Mouse (Mus musculus): Measurements from ENCODE around the gene S100g.
A peak's percentile ranks its signal among the peaks of the same experiment; 100 is the strongest.

Gene S100g

DNA sequence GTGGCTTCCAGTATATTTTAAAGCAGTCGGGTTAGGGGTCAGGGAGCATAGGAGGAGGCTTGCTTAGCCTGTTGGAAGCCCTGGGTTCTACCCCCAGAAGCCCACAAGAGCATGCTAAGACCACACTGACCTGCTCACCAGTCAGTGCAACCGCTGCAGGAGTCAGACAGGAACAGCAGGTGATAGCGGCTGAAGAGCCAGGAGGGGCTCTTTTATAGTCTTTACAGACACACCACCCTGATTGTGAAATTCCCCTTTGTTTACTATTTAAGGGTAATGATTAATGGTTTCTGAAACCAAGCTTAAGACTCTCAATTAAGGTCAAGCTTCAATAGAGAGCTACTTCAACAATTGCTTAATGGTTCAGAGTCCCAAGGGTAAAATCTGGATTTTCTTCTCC is at the start of gene S100g:
Gene S100g, minus strand, starts transcription at position 217 of the 400 bp plus-strand sequence.
- no peaks in the 10 kb centered on the region for H3K27me3 ChIP-seq (ENCODE audit: insufficient read depth, low read length)
- TF ChIP-seq POU5F1 (IDR thresholded peaks at IDR 0.05; ENCODE audit: borderline replicate concordance, low read length) (no peak), NANOG (IDR thresholded peaks at IDR 0.05; ENCODE audit: borderline replicate concordance, low read length) (no peak), CTCF (conservative IDR thresholded peaks at IDR 0.05; ENCODE audit: low read length) (no peak)

GRCm38 (mm10) chrX:162992121-162992520 is 27.7 kb upstream of the S100g start:
- TF ChIP-seq POU5F1 (IDR thresholded peaks at IDR 0.05; ENCODE audit: borderline replicate concordance, low read length): no peak
- Histone ChIP-seq H3K27me3 (ENCODE audit: insufficient read depth, low read length) (no peaks in the 10 kb centered on the region), H3K36me3 (ENCODE audit: insufficient read depth, low read length) (0 out of 2 replicates have a peak, but pooled peaks cover 2% of the 10 kb centered on the region), H3K4me3 (replicated peaks; ENCODE audit: low read length) (no peak overlapping the region), H3K4me1 (replicated peaks; ENCODE audit: low read depth, low read length) (no peaks in the 10 kb centered on the region), H3K9me3 (ENCODE audit: low read length) (peaks cover 19% of the 10 kb centered on the region)

More for the DNA sequence above, at the start of gene S100g:
- Histone ChIP-seq H3K4me1 (replicated peaks; ENCODE audit: low read depth, low read length) (peaks cover 9% of the 10 kb centered on the region; the same call in 1 of the 2 replicates), H3K9me3 (ENCODE audit: low read length) (no peaks in the 10 kb centered on the region), H3K4me3 (replicated peaks; ENCODE audit: low read length) (no peak within 1 kb of the TSS), H3K36me3 (ENCODE audit: insufficient read depth, low read length) (no peaks in the 10 kb centered on the region)

- TF ChIP-seq CTCF (conservative IDR thresholded peaks at IDR 0.05; ENCODE audit: low read length) (no peak), POU5F1 (IDR thresholded peaks at IDR 0.05; ENCODE audit: borderline replicate concordance, low read length) (no peak), NANOG (IDR thresholded peaks at IDR 0.05; ENCODE audit: borderline replicate concordance, low read length) (no peak)
- Histone ChIP-seq H3K4me1 (replicated peaks; ENCODE audit: low read depth, low read length) (no peaks in the 10 kb centered on the region), H3K4me3 (replicated peaks; ENCODE audit: low read length) (no peak overlapping the region), H3K36me3 (ENCODE audit: insufficient read depth, low read length) (0 out of 2 replicates have a peak, but pooled peaks cover 2% of the 10 kb centered on the region), H3K27me3 (ENCODE audit: insufficient read depth, low read length) (no peaks in the 10 kb centered on the region), H3K9me3 (ENCODE audit: low read length) (peaks cover 27% of the 10 kb centered on the region)
These were observed 27.0 kb upstream of the S100g start for GRCm38 (mm10) chrX:162991396-162991795.

DNA sequence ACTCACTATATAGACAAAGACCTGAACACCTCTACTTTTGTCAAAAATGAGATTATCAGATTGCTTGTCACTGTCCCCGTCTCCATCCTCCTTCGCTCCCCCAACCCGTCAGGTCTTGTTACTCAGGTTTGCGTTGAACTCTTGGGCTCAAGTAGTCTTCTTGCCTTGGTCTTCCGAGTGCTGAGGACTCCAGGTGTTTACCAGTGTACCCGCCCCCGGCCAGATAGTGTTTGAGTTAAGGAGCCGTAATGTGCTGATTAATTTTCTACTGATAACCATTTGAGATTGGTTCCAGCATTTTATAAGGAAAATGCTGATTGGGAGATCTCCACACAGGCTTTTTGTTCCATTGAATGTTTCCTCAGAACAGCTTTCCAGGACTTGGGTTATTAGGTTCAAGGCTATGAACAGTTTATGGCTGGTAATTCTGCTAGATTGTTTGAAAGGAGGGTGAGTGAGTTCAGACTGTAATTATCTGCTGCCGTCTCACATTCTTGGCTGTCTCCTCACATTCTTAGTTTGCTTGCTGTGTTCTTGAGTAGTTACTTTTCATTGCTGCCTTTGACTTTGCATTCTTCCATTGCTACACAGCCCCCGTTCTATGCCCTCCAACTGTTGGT is 22.6 kb upstream of the S100g start:
- Histone ChIP-seq H3K4me1 (replicated peaks; ENCODE audit: low read depth, low read length) (no peaks in the 10 kb centered on the region), H3K9me3 (ENCODE audit: low read length) (peaks cover 36% of the 10 kb centered on the region), H3K36me3 (ENCODE audit: insufficient read depth, low read length) (peaks cover 6% of the 10 kb centered on the region; the same call in 1 of the 2 replicates), H3K4me3 (replicated peaks; ENCODE audit: low read length) (no peak overlapping the region), H3K27me3 (ENCODE audit: insufficient read depth, low read length) (no peaks in the 10 kb centered on the region)
- TF ChIP-seq NANOG (IDR thresholded peaks at IDR 0.05; ENCODE audit: borderline replicate concordance, low read length) (no peak), POU5F1 (IDR thresholded peaks at IDR 0.05; ENCODE audit: borderline replicate concordance, low read length) (no peak), CTCF (conservative IDR thresholded peaks at IDR 0.05; ENCODE audit: low read length) (no peak)

GRCm38 (mm10) chrX:162976194-162976593 is 11.8 kb upstream of the S100g start:
- Histone ChIP-seq H3K36me3 (ENCODE audit: insufficient read depth, low read length) (peaks cover 13% of the 10 kb centered on the region), H3K27me3 (ENCODE audit: insufficient read depth, low read length) (no peaks in the 10 kb centered on the region), H3K4me1 (replicated peaks; ENCODE audit: low read depth, low read length) (no peaks in the 10 kb centered on the region), H3K9me3 (ENCODE audit: low read length) (peaks cover 28% of the 10 kb centered on the region), H3K4me3 (replicated peaks; ENCODE audit: low read length) (no peak overlapping the region)
- TF ChIP-seq NANOG (IDR thresholded peaks at IDR 0.05; ENCODE audit: borderline replicate concordance, low read length) (no peak), POU5F1 (IDR thresholded peaks at IDR 0.05; ENCODE audit: borderline replicate concordance, low read length) (no peak), CTCF (conservative IDR thresholded peaks at IDR 0.05; ENCODE audit: low read length) (no peak)

- no peak for TF ChIP-seq NANOG (IDR thresholded peaks at IDR 0.05; ENCODE audit: borderline replicate concordance, low read length)
- no peak for TF ChIP-seq POU5F1 (IDR thresholded peaks at IDR 0.05; ENCODE audit: borderline replicate concordance, low read length)
- TF ChIP-seq CTCF (conservative IDR thresholded peaks at IDR 0.05; ENCODE audit: low read length): no peak
- no peak overlapping the region for H3K4me3 ChIP-seq (replicated peaks; ENCODE audit: low read length)
- no peaks in the 10 kb centered on the region for H3K27me3 ChIP-seq (ENCODE audit: insufficient read depth, low read length)
- no peaks in the 10 kb centered on the region for H3K36me3 ChIP-seq (ENCODE audit: insufficient read depth, low read length)
- 0 out of 2 replicates have a peak, but pooled peaks cover 3% of the 10 kb centered on the region for H3K4me1 ChIP-seq (replicated peaks; ENCODE audit: low read depth, low read length)
- no peaks in the 10 kb centered on the region for H3K9me3 ChIP-seq (ENCODE audit: low read length)
These were observed 3.1 kb upstream of the S100g start for GRCm38 (mm10) chrX:162967456-162967855.

- H3K36me3 ChIP-seq (ENCODE audit: insufficient read depth, low read length): no peaks in the 10 kb centered on the region
- TF ChIP-seq CTCF (conservative IDR thresholded peaks at IDR 0.05; ENCODE audit: low read length) (no peak), NANOG (IDR thresholded peaks at IDR 0.05; ENCODE audit: borderline replicate concordance, low read length) (no peak), POU5F1 (IDR thresholded peaks at IDR 0.05; ENCODE audit: borderline replicate concordance, low read length) (no peak)
These were observed 559 bp downstream of the S100g start for GRCm38 (mm10) chrX:162963840-162964239.

DNA sequence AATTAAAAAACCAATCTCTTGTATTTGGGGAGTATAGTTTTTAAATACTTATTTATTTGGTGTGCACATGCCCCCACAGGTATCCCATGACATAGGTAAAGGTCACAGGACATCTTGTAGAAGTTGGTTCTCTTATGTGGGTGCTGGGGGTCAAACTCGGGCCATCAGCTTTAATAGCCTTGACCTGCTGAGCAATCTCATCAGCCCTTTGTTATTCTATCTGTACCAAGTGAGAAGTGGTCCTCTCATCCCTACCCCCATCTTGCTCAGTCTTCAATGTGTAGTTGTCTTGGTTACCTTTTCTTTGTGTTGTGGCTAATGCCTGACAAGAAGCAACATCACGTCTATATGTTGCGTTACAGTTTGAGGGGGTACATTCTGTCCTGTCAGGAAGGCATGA is 6.5 kb downstream of the S100g start:
- Histone ChIP-seq H3K9me3 (ENCODE audit: low read length) (no peaks in the 10 kb centered on the region), H3K4me3 (replicated peaks; ENCODE audit: low read length) (no peak overlapping the region), H3K4me1 (replicated peaks; ENCODE audit: low read depth, low read length) (peaks cover 18% of the 10 kb centered on the region), H3K27me3 (ENCODE audit: insufficient read depth, low read length) (no peaks in the 10 kb centered on the region), H3K36me3 (ENCODE audit: insufficient read depth, low read length) (no peaks in the 10 kb centered on the region)
- TF ChIP-seq CTCF (conservative IDR thresholded peaks at IDR 0.05; ENCODE audit: low read length) (no peak), POU5F1 (IDR thresholded peaks at IDR 0.05; ENCODE audit: borderline replicate concordance, low read length) (no peak), NANOG (IDR thresholded peaks at IDR 0.05; ENCODE audit: borderline replicate concordance, low read length) (peak; percentile 78; the same call in 1 of the 2 replicates)

More at GRCm38 (mm10) chrX:162963840-162964239, 559 bp downstream of the S100g start:
- Histone ChIP-seq H3K27me3 (ENCODE audit: insufficient read depth, low read length) (no peaks in the 10 kb centered on the region), H3K9me3 (ENCODE audit: low read length) (no peaks in the 10 kb centered on the region), H3K4me3 (replicated peaks; ENCODE audit: low read length) (no peak overlapping the region), H3K4me1 (replicated peaks; ENCODE audit: low read depth, low read length) (peaks cover 9% of the 10 kb centered on the region; the same call in 1 of the 2 replicates)

All from E14TG2a.4 (cell line).